Comparison of ENCODE assay signal across 15 mouse cellular contexts in the genomic region with DNA sequence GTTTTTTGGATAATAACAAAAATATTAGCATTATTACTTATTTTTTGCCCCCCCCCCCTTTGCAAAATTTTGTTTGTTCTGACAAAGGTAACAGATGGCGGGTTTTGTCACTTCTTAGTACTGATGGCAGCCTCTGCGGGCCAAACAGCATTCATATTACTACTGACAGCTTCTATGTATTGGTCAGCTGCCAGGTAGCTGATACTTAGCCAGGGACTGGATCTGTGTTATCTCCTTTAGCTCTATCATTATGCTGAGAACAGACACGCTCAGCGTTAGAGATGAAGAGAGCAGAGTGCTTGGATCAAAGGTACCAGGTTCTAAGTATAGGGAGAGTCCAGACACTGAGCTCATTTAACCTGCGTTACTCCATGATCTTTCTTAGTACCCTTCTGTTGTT. TPM values are rescaled to one million over a fixed set of nuclear protein-coding genes. Genes with fewer than 3 reads are reported as not detected.
DNase-seq lines count a peak whose midpoint lies in the region; ATAC-seq and TF ChIP-seq lines count a peak whose summit lies in the region.
"Had no signal": no experiment of that assay in that cellular context is flagged by ENCODE, and none has a peak within 500 bp of the region (broad histone marks: within the 10 kb centered on the region; RNA-seq: fewer than 3 reads in every experiment).

No protein-coding gene starts in this region.

- no peak overlapping the region for H3K4me2 ChIP-seq in forebrain, embryonic 13.5 days
- H3K4me2 ChIP-seq in forebrain, embryonic 12.5 days: no peak overlapping the region
- no peak overlapping the region for H3K4me2 ChIP-seq in forebrain, embryonic 16.5 days (ENCODE audit: low read length)
- H3K4me2 ChIP-seq: hindbrain, embryonic 13.5 days; liver, embryonic 12.5 days; midbrain, embryonic 12.5 days had no signal

- H3K27me3 ChIP-seq in forebrain, embryonic 13.5 days: no peaks in the 10 kb centered on the region
- H3K27me3 ChIP-seq in forebrain, embryonic 12.5 days: peaks cover 6% of the 10 kb centered on the region
- H3K27me3 ChIP-seq in forebrain, embryonic 16.5 days (replicated peaks; ENCODE audit: control insufficient read depth, insufficient read depth, low read length): no peaks in the 10 kb centered on the region
- H3K27me3 ChIP-seq: hindbrain, embryonic 13.5 days; liver, embryonic 12.5 days had no signal

- DNase-seq in layer of hippocampus, adult 2 months (ENCODE audit: low spot score in 2 of 2): peak in 1 of 2 experiments; percentile 60
- DNase-seq in layer of hippocampus, postnatal 36 days: no peak
- peak; percentile 83 to 89 for DNase-seq in cerebellum, adult 18-20 months
- DNase-seq in right cerebral cortex, adult 2 months (ENCODE audit: low spot score in 2 of 2): no peak
- no peak for DNase-seq in urinary bladder, postnatal 10 days (ENCODE audit: low spot score)
- DNase-seq: adrenal gland, postnatal 10 days; kidney, adult 2 months; right cerebral cortex, postnatal 14 days; thymus, postnatal 4 days had no signal

- no peak for TF ChIP-seq CTCF in layer of hippocampus, adult 2 months (conservative IDR thresholded peaks at IDR 0.05)

- no peak overlapping the region for H3K4me3 ChIP-seq in forebrain, embryonic 13.5 days
- H3K4me3 ChIP-seq in forebrain, embryonic 12.5 days (replicated peaks): no peak overlapping the region
- no peak overlapping the region for H3K4me3 ChIP-seq in layer of hippocampus, adult 2 months
- no peak overlapping the region for H3K4me3 ChIP-seq in forebrain, embryonic 16.5 days (replicated peaks; ENCODE audit: low read length)
- H3K4me3 ChIP-seq: hindbrain, embryonic 13.5 days; liver, embryonic 12.5 days; midbrain, embryonic 12.5 days had no signal

- WGBS in forebrain, embryonic 13.5 days: 78% methylated on average over 5 of the region's 5 CpGs
- WGBS in forebrain, embryonic 12.5 days: 87% methylated on average over 5 of the region's 5 CpGs
- WGBS in forebrain, embryonic 16.5 days: 60% methylated on average over 5 of the region's 5 CpGs

- ATAC-seq in forebrain, embryonic 13.5 days: peak; percentile 62; the same call in 1 of the 2 replicates
- ATAC-seq in forebrain, embryonic 12.5 days (ENCODE audit: low FRiP score): no peak
- peak; percentile 69 for ATAC-seq in forebrain, embryonic 16.5 days
- ATAC-seq: liver, embryonic 12.5 days had no signal

- H3K4me1 ChIP-seq in forebrain, embryonic 13.5 days: peaks cover 9% of the 10 kb centered on the region
- peaks cover 13% of the 10 kb centered on the region for H3K4me1 ChIP-seq in forebrain, embryonic 12.5 days
- H3K4me1 ChIP-seq in forebrain, embryonic 16.5 days (replicated peaks; ENCODE audit: control insufficient read depth, insufficient read depth, low read length): peaks cover 15% of the 10 kb centered on the region; the same call in 1 of the 2 replicates

- no peaks in the 10 kb centered on the region for H3K9me3 ChIP-seq in forebrain, embryonic 13.5 days (replicated peaks)
- H3K9me3 ChIP-seq in forebrain, embryonic 12.5 days: no peaks in the 10 kb centered on the region
- no peaks in the 10 kb centered on the region for H3K9me3 ChIP-seq in forebrain, embryonic 16.5 days (ENCODE audit: control insufficient read depth, low read length)
- H3K9me3 ChIP-seq: hindbrain, embryonic 13.5 days; liver, embryonic 12.5 days; midbrain, embryonic 12.5 days had no signal

- H3K27ac ChIP-seq in forebrain, embryonic 13.5 days: no peak overlapping the region
- no peak overlapping the region for H3K27ac ChIP-seq in forebrain, embryonic 12.5 days
- peak overlapping the region; percentile 74 for H3K27ac ChIP-seq in layer of hippocampus, adult 2 months
- no peak overlapping the region for H3K27ac ChIP-seq in forebrain, embryonic 16.5 days (ENCODE audit: low read length)
- H3K27ac ChIP-seq: hindbrain, embryonic 13.5 days; liver, embryonic 12.5 days; midbrain, embryonic 12.5 days had no signal

- H3K9ac ChIP-seq in forebrain, embryonic 13.5 days: no peak overlapping the region
- H3K9ac ChIP-seq in forebrain, embryonic 12.5 days: no peak overlapping the region
- H3K9ac ChIP-seq in forebrain, embryonic 16.5 days (replicated peaks; ENCODE audit: low read depth, low read length): no peak overlapping the region
- H3K9ac ChIP-seq: hindbrain, embryonic 13.5 days; liver, embryonic 12.5 days; midbrain, embryonic 12.5 days had no signal

- no peaks in the 10 kb centered on the region for H3K36me3 ChIP-seq in forebrain, embryonic 13.5 days (ENCODE audit: poor library complexity, severe bottlenecking)
- no peaks in the 10 kb centered on the region for H3K36me3 ChIP-seq in forebrain, embryonic 12.5 days (replicated peaks)
- no peaks in the 10 kb centered on the region for H3K36me3 ChIP-seq in forebrain, embryonic 16.5 days (ENCODE audit: control insufficient read depth, insufficient read depth)
- H3K36me3 ChIP-seq: hindbrain, embryonic 13.5 days; liver, embryonic 12.5 days; midbrain, embryonic 12.5 days had no signal

RNA-seq across cellular contexts. Expression of gene Slc44a1, which starts 48.6 kb away (rescaled TPM):
- 9.5 and 11.5 TPM in 2 replicates for polyA plus RNA-seq in forebrain, embryonic 13.5 days (2015; fragmentation: Nextera tagmentation; extraction: Ambion mirVana)
- 18.0 and 19.1 TPM in 2 replicates for polyA plus RNA-seq in forebrain, embryonic 12.5 days (2016; fragmentation: Nextera tagmentation; extraction: Ambion mirVana)
- 10 to 100 TPM; 75.0 to 78.4 TPM for total RNA-seq in layer of hippocampus, adult 2 months (2021)
- total RNA-seq in layer of hippocampus, postnatal 36 days (2021): 10 to 100 TPM; 83.8 to 91.3 TPM
- polyA plus RNA-seq in forebrain, embryonic 16.5 days (2015; fragmentation: Nextera tagmentation; extraction: Ambion mirVana): 13.7 and 19.6 TPM in 2 replicates

Comparison
In these comparisons a context has a peak if more than half of its experiments do, and no peak if none do; other contexts are left out.
1. DNase-seq: peak in cerebellum, adult 18-20 months (2 of 2); none in layer of hippocampus, postnatal 36 days (0 of 2), right cerebral cortex, adult 2 months (0 of 2) and urinary bladder, postnatal 10 days (single experiment).